Mouse (Mus musculus) lung, postnatal 4 days (tissue): ENCODE results near the gene Pcsk5.
A peak's percentile ranks its signal among the peaks of the same experiment; 100 is the strongest.

ENCODE experiments used
- DNase-seq, 2 experiments: peaks; one replicate each; pipeline ENCODE4 v3.0.0; 2021

Gene Pcsk5

GRCm38 (mm10) chr19:17717066-17717465 is 120.4 kb downstream of the Pcsk5 start:
- no peak for DNase-seq

GRCm38 (mm10) chr19:17715281-17715955 is 122.0 kb downstream of the Pcsk5 start:
- DNase-seq, result peak; percentile 26 to 52

GRCm38 (mm10) chr19:17691626-17692025 is 145.8 kb downstream of the Pcsk5 start:
- DNase-seq, result no peak

- DNase-seq, result peak; percentile 16 to 40
Measured at GRCm38 (mm10) chr19:17678371-17678770, 159.1 kb downstream of the Pcsk5 start.

DNA sequence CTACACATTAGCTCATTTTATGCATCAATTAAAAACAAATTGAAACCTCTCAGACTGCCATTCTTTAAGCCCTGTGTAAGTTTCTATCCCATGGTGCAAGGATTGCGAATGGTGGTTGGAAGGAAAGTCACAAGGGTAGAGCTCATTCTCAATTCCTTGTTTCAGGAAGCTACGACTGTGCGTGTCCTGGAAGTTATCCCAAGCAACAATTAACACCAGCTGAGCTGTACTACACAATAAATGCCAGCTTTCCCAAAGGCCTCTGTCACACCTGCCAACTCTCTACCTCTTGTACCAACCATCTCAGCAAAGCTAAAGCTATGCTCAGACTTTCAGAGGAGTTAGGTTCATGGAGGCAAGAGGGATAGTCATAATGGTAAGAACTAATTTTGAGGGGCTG is 174.8 kb downstream of the Pcsk5 start:
- no peak for DNase-seq

DNA sequence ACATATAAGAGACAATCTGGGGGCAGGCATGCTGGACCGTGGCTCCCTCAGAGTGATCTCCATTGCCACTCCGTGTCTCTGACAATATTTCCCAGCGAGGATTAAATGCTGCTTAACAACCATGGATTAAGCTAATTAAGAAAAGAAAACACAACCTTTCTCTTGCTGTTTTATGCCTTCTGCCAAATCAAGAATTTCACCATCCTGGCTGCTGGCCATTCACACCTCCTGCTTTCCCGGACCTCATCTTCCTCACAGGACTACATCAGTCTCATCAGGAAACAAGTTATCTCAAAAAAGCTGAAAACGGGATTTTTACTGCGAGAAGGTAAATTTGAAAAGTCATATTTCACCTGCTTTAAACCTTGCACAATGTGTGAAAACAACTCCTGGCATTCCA is 175.2 kb downstream of the Pcsk5 start:
- no peak for DNase-seq

DNA sequence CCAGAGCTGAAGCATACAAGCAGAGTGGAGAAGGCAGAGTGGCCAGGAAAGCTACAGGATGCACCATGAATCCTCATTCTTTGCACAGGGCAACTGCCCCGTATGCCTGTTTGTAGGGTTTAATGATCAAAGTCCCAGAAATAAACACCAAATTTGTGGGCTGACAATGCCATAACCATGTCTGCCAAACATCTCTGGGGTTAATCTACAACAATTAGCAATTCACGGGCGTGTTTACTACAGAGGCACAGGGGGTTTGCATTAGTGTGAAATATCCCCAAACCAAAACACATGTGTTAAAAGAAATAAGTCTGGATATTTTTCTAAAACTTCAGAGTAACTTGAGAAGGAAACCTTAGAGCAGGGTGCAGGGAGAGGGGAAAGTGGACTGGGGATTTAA is 178.1 kb downstream of the Pcsk5 start:
- no peak for DNase-seq

DNA sequence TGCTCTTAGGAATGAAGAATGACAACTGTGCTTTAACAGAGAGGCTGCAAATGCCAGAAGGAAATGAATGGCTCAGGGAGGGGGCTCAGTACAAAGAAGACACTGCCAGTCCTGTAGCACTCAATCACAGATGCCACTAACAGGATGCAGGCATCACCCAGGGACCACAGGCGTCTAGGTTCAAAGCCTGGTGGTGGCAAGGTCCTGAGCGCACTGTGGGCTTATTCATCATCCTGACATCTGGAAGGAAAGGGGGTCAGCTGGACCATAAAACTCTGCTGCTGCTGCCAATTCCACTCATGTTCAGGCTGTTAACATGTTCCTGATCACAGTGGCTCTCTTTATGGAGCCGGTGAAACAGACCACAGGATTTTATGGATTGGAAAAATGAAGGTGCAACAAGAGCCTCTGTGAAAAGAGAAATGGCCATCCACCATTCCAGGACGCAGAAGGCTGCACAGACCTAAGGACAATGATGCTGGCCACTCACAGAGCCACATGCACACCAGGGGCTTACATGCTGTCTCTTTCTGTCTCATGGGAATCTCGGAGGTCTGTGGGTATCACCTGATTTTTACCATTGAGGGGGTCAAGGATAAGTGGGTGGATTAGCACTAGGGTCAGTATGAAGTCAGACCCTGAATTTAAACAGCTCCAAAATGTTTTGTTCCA is 186.5 kb downstream of the Pcsk5 start:
- DNase-seq, result peak; percentile 19 to 74

GRCm38 (mm10) chr19:17649967-17650366 is 187.5 kb downstream of the Pcsk5 start:
- DNase-seq, result no peak

DNA sequence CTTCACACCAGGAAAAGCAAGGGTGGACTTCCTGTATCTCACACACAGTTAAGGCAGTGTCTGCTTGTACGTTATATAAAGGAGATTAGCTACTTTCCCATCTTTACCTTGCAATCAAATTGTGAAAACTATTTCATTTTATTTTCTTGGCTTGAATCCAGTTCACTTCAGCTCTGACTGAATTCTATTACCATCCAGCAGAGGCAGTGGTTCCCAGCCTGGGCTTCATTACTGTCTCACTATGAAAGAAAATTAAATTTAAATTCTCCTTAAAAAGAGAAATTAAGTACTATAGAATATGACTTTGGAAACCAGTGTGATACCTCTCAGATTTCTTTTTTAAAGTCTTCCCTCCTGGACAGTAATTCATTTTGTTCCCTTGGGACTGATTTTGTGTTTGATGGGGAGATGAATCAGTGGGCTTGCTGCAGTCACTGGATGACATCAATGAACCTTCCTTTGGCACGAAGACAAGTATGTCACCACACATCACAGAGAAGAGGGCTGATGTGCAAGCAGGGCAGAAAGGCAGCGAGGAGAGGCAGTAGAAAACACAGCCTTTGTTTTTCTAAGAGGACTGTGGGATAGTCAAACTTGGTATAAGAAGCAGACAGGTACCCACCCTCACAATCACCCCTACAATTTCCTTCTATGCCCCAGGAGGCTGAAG is 194.2 kb downstream of the Pcsk5 start:
- DNase-seq, result no peak

- DNase-seq, result no peak
Measured at GRCm38 (mm10) chr19:17635984-17636383, 201.4 kb downstream of the Pcsk5 start.

DNA sequence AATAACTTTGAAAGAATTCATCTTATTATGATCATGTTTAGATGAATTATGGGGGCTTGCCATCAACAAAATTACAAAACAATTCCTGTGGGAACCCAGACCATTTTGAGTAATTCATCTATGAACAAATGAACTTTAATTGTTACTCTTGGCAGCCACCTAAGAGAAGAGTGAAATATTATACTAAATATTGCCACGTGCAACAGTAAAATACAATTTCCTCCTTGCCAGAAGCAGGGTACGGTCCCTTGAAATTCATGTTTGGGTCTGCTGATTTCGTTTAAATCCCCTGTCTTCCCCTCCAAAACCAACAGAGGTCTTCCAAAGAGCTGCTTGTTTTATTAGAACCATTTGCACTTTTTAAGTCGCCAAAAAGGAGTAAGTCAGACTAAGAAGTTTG is 221.8 kb downstream of the Pcsk5 start:
- DNase-seq, result no peak

GRCm38 (mm10) chr19:17606510-17606909 is 230.9 kb downstream of the Pcsk5 start:
- DNase-seq, result no peak

GRCm38 (mm10) chr19:17606093-17606492 is 231.3 kb downstream of the Pcsk5 start:
- DNase-seq, result no peak

- DNase-seq, result no peak
Measured at GRCm38 (mm10) chr19:17603322-17603721, 234.1 kb downstream of the Pcsk5 start.

- DNase-seq, result no peak
Measured at GRCm38 (mm10) chr19:17600347-17600746, 237.1 kb downstream of the Pcsk5 start.

- peak; percentile 30 to 40 for DNase-seq
Measured at GRCm38 (mm10) chr19:17592790-17593189, 244.6 kb downstream of the Pcsk5 start.

DNA sequence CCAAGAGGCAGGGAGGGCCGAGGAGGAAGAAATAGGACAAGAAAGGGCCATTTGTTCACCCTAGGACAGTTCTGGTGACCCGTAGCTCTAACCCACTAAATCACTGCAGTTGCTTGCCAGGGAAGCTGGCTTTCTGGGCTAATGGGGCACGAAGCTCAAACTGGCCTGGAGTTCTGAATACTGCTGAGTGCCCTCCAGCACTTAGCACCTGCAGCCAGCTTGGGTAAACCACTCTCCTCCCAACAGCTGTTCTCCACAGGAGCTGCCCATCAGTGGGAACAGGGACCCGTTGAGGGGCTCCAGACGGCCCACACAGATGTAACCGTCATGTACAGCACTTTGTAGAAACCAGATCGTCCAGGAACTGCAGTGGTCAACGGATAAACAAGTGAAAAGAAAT is 246.1 kb downstream of the Pcsk5 start:
- peak; percentile 6 to 28 for DNase-seq

DNA sequence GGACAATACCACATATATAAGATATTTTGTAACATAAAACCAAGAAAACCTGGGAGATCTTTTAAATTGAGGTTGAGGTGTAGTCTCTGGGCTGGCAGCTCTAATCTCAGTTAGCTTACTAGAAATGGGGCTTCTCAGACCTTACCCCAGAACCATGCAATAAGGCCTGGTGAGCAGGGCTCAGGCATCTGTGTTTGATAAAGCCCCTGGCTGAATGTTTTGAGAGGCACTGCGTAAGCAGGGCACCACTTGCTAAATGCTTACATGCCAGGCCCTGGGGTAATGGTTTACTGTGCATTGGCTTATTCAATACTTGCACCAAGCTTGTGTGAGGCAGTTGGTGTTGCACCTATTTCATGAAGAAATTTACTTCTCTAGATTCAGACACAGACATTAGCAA is 247.1 kb downstream of the Pcsk5 start:
- DNase-seq, result no peak

DNA sequence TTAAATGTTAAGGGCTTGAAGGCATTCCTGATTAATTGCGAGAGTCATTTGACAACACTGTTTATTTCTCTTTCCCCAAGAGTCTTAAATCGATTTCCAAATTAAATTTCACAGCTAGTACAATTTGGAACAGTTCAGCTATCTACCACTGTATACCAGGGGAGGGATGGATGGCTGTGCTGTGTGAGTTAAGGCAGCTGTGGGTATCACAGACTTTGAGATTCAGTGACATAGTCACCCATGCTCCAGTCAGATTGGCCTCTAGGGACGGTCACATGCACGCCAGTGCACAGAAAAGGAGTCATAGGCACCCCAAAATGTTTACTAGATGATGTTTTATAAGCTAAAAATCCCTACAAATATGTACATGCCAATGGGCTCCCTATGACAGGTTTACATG is 260.0 kb downstream of the Pcsk5 start:
- no peak for DNase-seq

DNA sequence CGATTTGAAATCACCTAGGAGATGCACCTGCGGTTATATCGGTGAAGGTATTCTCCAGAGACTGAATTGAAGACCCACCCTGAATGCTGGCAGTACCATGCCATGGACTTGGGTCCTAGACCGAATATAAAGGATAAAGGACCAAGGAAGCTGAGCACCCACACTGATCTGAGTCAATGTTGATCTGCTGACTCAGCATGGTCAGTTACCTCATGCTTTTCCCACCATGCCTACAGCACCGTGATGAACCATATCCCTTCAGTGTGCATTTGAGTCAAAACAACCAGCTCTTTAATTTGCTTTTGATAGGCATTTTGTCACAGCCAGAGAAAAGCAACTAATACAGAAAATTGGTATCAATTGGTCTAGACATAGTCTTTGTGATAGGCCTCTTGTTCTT is 262.9 kb downstream of the Pcsk5 start:
- DNase-seq, result no peak

DNA sequence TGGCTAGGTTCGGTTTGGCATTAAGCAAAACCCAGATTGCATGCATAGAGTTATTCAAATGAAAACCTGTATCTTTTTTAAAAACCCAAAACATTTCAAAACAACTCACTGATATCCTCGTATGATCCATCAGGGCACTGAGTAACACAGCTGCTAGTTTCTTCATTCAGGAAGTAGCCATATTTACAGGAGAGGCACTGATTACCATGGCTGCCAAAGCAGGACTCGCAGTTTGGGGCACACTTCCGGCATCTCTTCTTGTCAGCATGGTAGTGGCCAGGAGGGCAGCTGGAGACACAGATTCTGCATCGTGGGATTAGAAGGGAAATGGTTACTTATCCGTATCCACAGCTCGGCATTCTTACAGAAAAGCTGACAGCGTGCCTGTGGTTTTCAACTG is 265.1 kb downstream of the Pcsk5 start:
- no peak for DNase-seq

DNA sequence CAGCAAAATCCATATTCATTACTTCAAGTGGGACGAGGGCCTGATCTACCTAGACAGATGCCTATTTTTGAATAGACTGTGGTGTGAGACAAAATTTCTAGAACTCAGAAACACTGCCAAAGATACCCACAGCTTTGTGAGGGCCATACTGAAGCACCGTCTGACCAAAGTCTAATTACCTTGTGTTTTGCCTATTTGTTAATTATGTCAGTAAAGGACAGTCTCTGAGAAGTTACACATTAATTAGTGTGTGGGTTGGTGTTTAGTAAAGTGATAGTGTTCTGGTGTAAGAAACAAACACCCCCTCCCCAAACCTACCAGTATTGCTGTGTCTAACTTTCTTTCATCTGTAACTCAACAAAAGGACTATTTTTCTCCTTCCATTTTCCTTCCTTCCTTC is 266.5 kb downstream of the Pcsk5 start:
- no peak for DNase-seq

GRCm38 (mm10) chr19:17567264-17567663 is 270.2 kb downstream of the Pcsk5 start:
- no peak for DNase-seq
